Mouse (Mus musculus) v-Abl transformed pro-B cells (cell line): ENCODE data around the gene Dennd6a.

ENCODE experiments used
- in situ Hi-C, 2 experiments: fragments of 400-800 bp; cut with MboI; formaldehyde crosslinking; loops; one replicate each; pipeline ENCODE4 v1.15.1; 2025; ENCODE audit not compliant: unreplicated experiment in 2 of 2

The Dennd6a gene

GRCm38 (mm10) chr14:26637851-26638707, 64.4 kb downstream of the Dennd6a start, which contains the start of gene Arf4:
Arf4 (plus strand) TSS chr14:26638074.
- in situ Hi-C loops = loop anchor here in 1 of 2 experiments (5.0 to 25.0 kb wide), 2 partner anchors 106 to 724 kb away; partner anchors contain the start of gene Slmap

GRCm38 (mm10) chr14:26638708-26639084, 65.0 kb downstream of the Dennd6a start:
- in situ Hi-C loops = loop anchor here in 1 of 2 experiments (5.0 to 25.0 kb wide), 2 partner anchors 106 to 724 kb away; partner anchors contain the start of gene Slmap

- in situ Hi-C loops = loop anchor here in 1 of 2 experiments (5.0 to 25.0 kb wide), 2 partner anchors 107 to 723 kb away; partner anchors contain the start of gene Slmap
These were observed 65.6 kb downstream of the Dennd6a start for GRCm38 (mm10) chr14:26639251-26639650.

- in situ Hi-C loops = loop anchor here (5.0 to 25.0 kb wide), 3 partner anchors 108 to 722 kb away; partner anchors contain the start of gene Slmap (in 1 of the 2)
These were observed 66.3 kb downstream of the Dennd6a start for GRCm38 (mm10) chr14:26639961-26640360.

- in situ Hi-C loops = loop anchor here (10.0 to 25.0 kb wide), 2 partner anchors 148 to 719 kb away; no protein-coding TSS in a partner anchor
These were observed 69.5 kb downstream of the Dennd6a start for GRCm38 (mm10) chr14:26643006-26643624.

- in situ Hi-C loops = loop anchor here (10.0 to 25.0 kb wide), 2 partner anchors 151 to 716 kb away; no protein-coding TSS in a partner anchor
These were observed 72.5 kb downstream of the Dennd6a start for GRCm38 (mm10) chr14:26645989-26646650.

GRCm38 (mm10) chr14:26647811-26648210, 74.2 kb downstream of the Dennd6a start:
- in situ Hi-C loops = loop anchor here (10.0 to 25.0 kb wide), 2 partner anchors 153 to 714 kb away; no protein-coding TSS in a partner anchor

- in situ Hi-C loops = loop anchor here (5.0 to 10.0 kb wide), 2 partner anchors 160 to 373 kb away; no protein-coding TSS in a partner anchor
These were observed 78.2 kb downstream of the Dennd6a start for GRCm38 (mm10) chr14:26651901-26652300.

GRCm38 (mm10) chr14:26658178-26658577, 84.5 kb downstream of the Dennd6a start:
- in situ Hi-C loops = loop anchor here in 1 of 2 experiments (10.0 kb wide), 1 partner anchor 367 kb away; no protein-coding TSS in a partner anchor

GRCm38 (mm10) chr14:26660233-26660632, 86.6 kb downstream of the Dennd6a start:
- in situ Hi-C loops = loop anchor here in 1 of 2 experiments (10.0 kb wide), 1 partner anchor 175 kb away; no protein-coding TSS in a partner anchor

GRCm38 (mm10) chr14:26662016-26662415, 88.4 kb downstream of the Dennd6a start:
- in situ Hi-C loops = loop anchor here in 1 of 2 experiments (10.0 kb wide), 1 partner anchor 177 kb away; no protein-coding TSS in a partner anchor

- in situ Hi-C loops = loop anchor here in 1 of 2 experiments (10.0 kb wide), 1 partner anchor 178 kb away; no protein-coding TSS in a partner anchor
These were observed 88.8 kb downstream of the Dennd6a start for GRCm38 (mm10) chr14:26662488-26662887.

GRCm38 (mm10) chr14:26663851-26664250, 90.2 kb downstream of the Dennd6a start:
- in situ Hi-C loops = loop anchor here in 1 of 2 experiments (10.0 kb wide), 1 partner anchor 179 kb away; no protein-coding TSS in a partner anchor

- in situ Hi-C loops = loop anchor here in 1 of 2 experiments (10.0 kb wide), 1 partner anchor 183 kb away; no protein-coding TSS in a partner anchor
These were observed 94.3 kb downstream of the Dennd6a start for GRCm38 (mm10) chr14:26667991-26668370.

GRCm38 (mm10) chr14:26668371-26669291, 95.0 kb downstream of the Dennd6a start:
- in situ Hi-C loops = loop anchor here in 1 of 2 experiments (10.0 kb wide), 1 partner anchor 184 kb away; no protein-coding TSS in a partner anchor

GRCm38 (mm10) chr14:26669292-26670073, 95.8 kb downstream of the Dennd6a start, which contains the start of gene Pde12:
Pde12 (minus strand) TSS chr14:26669883.
- in situ Hi-C loops = loop anchor here in 1 of 2 experiments (10.0 kb wide), 1 partner anchor 185 kb away; no protein-coding TSS in a partner anchor

GRCm38 (mm10) chr14:26670964-26671363, 97.3 kb downstream of the Dennd6a start:
- in situ Hi-C loops = no loop called here
